Comparison of ENCODE assay signal across 9 mouse cellular contexts in the genomic region with DNA sequence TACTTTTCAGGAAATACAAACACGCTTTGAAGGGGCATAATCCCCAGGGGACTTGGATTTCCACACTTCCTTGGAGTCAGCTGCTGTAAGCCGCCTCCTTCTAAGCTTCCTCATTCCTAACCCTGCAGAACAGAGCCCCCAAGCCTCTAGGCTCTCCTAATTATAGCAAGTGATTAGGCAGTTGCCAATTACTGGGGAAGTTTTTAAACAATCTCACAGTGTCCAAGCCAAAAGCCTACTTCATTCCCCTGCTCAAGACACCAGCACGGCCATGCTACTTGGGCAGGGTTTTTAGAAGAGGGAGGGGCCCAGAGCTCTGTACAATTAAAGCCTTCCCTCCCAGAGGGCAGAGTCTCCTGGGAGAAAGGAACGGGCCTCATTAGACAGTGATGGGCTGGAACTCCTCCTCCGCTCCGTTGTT. TPM values are rescaled to one million over a fixed set of nuclear protein-coding genes. Genes with fewer than 3 reads are reported as not detected.
A peak's percentile ranks its signal among the peaks of the same experiment; 100 is the strongest.
DNase-seq lines count a peak whose midpoint lies in the region; ATAC-seq lines count a peak whose summit lies in the region.
"Had no signal": no experiment of that assay in that cellular context is flagged by ENCODE, and none has a peak within 500 bp of the region (broad histone marks: within the 10 kb centered on the region; RNA-seq: fewer than 3 reads in every experiment).

No protein-coding gene starts in this region.

- 13% methylated on average over 6 of the region's 6 CpGs for WGBS in limb, embryonic 11.5 days
- 19% methylated on average over 6 of the region's 6 CpGs for WGBS in limb, embryonic 10.5 days
- 6% methylated on average over 6 of the region's 6 CpGs for WGBS in forebrain, embryonic 12.5 days

- H3K9me3 ChIP-seq in limb, embryonic 11.5 days (ENCODE audit: control insufficient read depth, low read length), result no peaks in the 10 kb centered on the region
- no peaks in the 10 kb centered on the region for H3K9me3 ChIP-seq in limb, embryonic 10.5 days (replicated peaks)
- peaks cover 4% of the 10 kb centered on the region; the same call in 1 of the 2 replicates for H3K9me3 ChIP-seq in forebrain, embryonic 12.5 days

- no peak overlapping the region for H3K4me2 ChIP-seq in limb, embryonic 11.5 days (ENCODE audit: low read depth, severe bottlenecking)
- H3K4me2 ChIP-seq in forebrain, embryonic 12.5 days, result no peak overlapping the region

- ATAC-seq in limb, embryonic 11.5 days (ENCODE audit: insufficient number of reproducible peaks, low FRiP score, low TSS enrichment, low read depth), result peak; percentile 14; the same call in 1 of the 2 replicates
- ATAC-seq in forebrain, embryonic 12.5 days (ENCODE audit: low FRiP score), result peak; percentile 67
- peak; percentile 62 for ATAC-seq in megakaryocyte progenitor cell, adult 5-6 weeks (replicated peaks; ENCODE audit: poor library complexity)

- peak; percentile 44 for DNase-seq in limb, embryonic 11.5 days (ENCODE audit: low spot score)
- no peak for DNase-seq in limb, embryonic 10.5 days (ENCODE audit: low spot score)
- DNase-seq in embryo, embryonic 10.5 days (ENCODE audit: low spot score), result peak; percentile 58
- DNase-seq in ovary, postnatal 14 days (ENCODE audit: low spot score), result no peak
- no peak for DNase-seq in cerebellum, adult 18-20 months
- DNase-seq: thymus, postnatal 36 days had no signal

- peaks cover 10% of the 10 kb centered on the region for H3K4me1 ChIP-seq in limb, embryonic 11.5 days (ENCODE audit: control insufficient read depth, insufficient read depth, low read length)
- peaks cover 50% of the 10 kb centered on the region for H3K4me1 ChIP-seq in limb, embryonic 10.5 days
- peaks cover 43% of the 10 kb centered on the region for H3K4me1 ChIP-seq in forebrain, embryonic 12.5 days

- H3K4me3 ChIP-seq in limb, embryonic 11.5 days (ENCODE audit: low read depth, low read length), result no peak overlapping the region
- H3K4me3 ChIP-seq in limb, embryonic 10.5 days, result no peak overlapping the region
- H3K4me3 ChIP-seq in forebrain, embryonic 12.5 days (replicated peaks), result no peak overlapping the region

- no peak overlapping the region for H3K27ac ChIP-seq in limb, embryonic 11.5 days (replicated peaks; ENCODE audit: low read depth, low read length)
- H3K27ac ChIP-seq in limb, embryonic 10.5 days, result no peak overlapping the region
- H3K27ac ChIP-seq in forebrain, embryonic 12.5 days, result no peak overlapping the region

- no peaks in the 10 kb centered on the region for H3K36me3 ChIP-seq in limb, embryonic 11.5 days (ENCODE audit: control insufficient read depth, insufficient read depth, low read length)
- no peaks in the 10 kb centered on the region for H3K36me3 ChIP-seq in limb, embryonic 10.5 days
- H3K36me3 ChIP-seq in forebrain, embryonic 12.5 days (replicated peaks), result no peaks in the 10 kb centered on the region
- H3K36me3 ChIP-seq: G1E had no signal

- peaks cover 34% of the 10 kb centered on the region for H3K27me3 ChIP-seq in limb, embryonic 11.5 days (ENCODE audit: control insufficient read depth, insufficient read depth, low read length)
- H3K27me3 ChIP-seq in limb, embryonic 10.5 days (ENCODE audit: low read depth, poor library complexity, severe bottlenecking), result peaks cover 56% of the 10 kb centered on the region
- H3K27me3 ChIP-seq in forebrain, embryonic 12.5 days, result peaks cover 54% of the 10 kb centered on the region

- no peak overlapping the region for H3K9ac ChIP-seq in limb, embryonic 11.5 days (ENCODE audit: low read length)
- no peak overlapping the region for H3K9ac ChIP-seq in forebrain, embryonic 12.5 days

RNA-seq across cellular contexts. Expression of a gene that starts 4.1 kb away (rescaled TPM):
- polyA plus RNA-seq in limb, embryonic 11.5 days (2014; fragmentation: Nextera tagmentation; extraction: Ambion mirVana), result 0.43 and 0.55 TPM in 2 replicates
- 0.18 and 0.61 TPM in 2 replicates for polyA plus RNA-seq in limb, embryonic 10.5 days (2016; fragmentation: Nextera tagmentation; extraction: Ambion mirVana)
- polyA plus RNA-seq in forebrain, embryonic 12.5 days (2016; fragmentation: Nextera tagmentation; extraction: Ambion mirVana), result 1.9 and 2.3 TPM in 2 replicates
- total RNA-seq in megakaryocyte progenitor cell, adult 5-6 weeks (2015), result not detected in 2 replicates
- total RNA-seq in megakaryocyte progenitor cell, adult 5-6 weeks (2017), result not detected in 2 replicates
- polyA plus RNA-seq: G1E had no signal

Comparison
In these comparisons a context has a peak if more than half of its experiments do, and no peak if none do; other contexts are left out.
1. DNase-seq: peak in limb, embryonic 11.5 days (single experiment) and embryo, embryonic 10.5 days (single experiment); none in limb, embryonic 10.5 days (single experiment), ovary, postnatal 14 days (single experiment) and cerebellum, adult 18-20 months (0 of 2).
2. ATAC-seq: peak in every context shown above with its lines; median percentile 67 in forebrain, embryonic 12.5 days; 62 in megakaryocyte progenitor cell, adult 5-6 weeks; 14 in limb, embryonic 11.5 days.